Mouse (Mus musculus): ENCODE results near the gene Cyb561d2. TPM values are rescaled to one million over a fixed set of nuclear protein-coding genes. Genes with fewer than 3 reads are reported as not detected.
A peak's percentile ranks its signal among the peaks of the same experiment; 100 is the strongest.

Cyb561d2 gene
- polyA plus RNA-seq, 1 experiment from 2014 or later = 22.9 TPM

GRCm38 (mm10) chr9:107570845-107571244 lies 28.9 kb upstream of the Cyb561d2 start:
- DNase-seq = no peak
- no peak for TF ChIP-seq CTCF (IDR thresholded peaks at IDR 0.05; ENCODE audit: low read depth)
- Histone ChIP-seq H3K9ac (peak overlapping the region; percentile 89), H3K4me2 (peak overlapping the region; percentile 65), H3K36me3 (ENCODE audit: insufficient read depth) (peaks cover 43% of the 10 kb centered on the region), H3K9me3 (ENCODE audit: low read depth, low read length) (no peaks in the 10 kb centered on the region), H3K4me1 (ENCODE audit: insufficient read depth) (peaks cover 23% of the 10 kb centered on the region), H3K27ac (ENCODE audit: low read depth) (peak overlapping the region; percentile 92), H3K4me3 (ENCODE audit: low read depth, low read length) (peak overlapping the region; percentile 84), H3K27me3 (ENCODE audit: insufficient read depth, low read length) (no peaks in the 10 kb centered on the region)
- WGBS = 84% methylated on average over 21 of the region's 21 CpGs
- ATAC-seq (ENCODE audit: insufficient read depth) = no peak

GRCm38 (mm10) chr9:107570016-107570415 lies 28.0 kb upstream of the Cyb561d2 start:
- Histone ChIP-seq H3K9ac (peak overlapping the region; percentile 89), H3K27ac (ENCODE audit: low read depth) (peak overlapping the region; percentile 92), H3K27me3 (ENCODE audit: insufficient read depth, low read length) (no peaks in the 10 kb centered on the region), H3K4me1 (ENCODE audit: insufficient read depth) (peaks cover 21% of the 10 kb centered on the region), H3K36me3 (ENCODE audit: insufficient read depth) (peaks cover 49% of the 10 kb centered on the region), H3K4me2 (peak overlapping the region; percentile 65), H3K4me3 (ENCODE audit: low read depth, low read length) (peak overlapping the region; percentile 84), H3K9me3 (ENCODE audit: low read depth, low read length) (no peaks in the 10 kb centered on the region)
- 24% methylated on average over 13 of the region's 13 CpGs for WGBS
- ATAC-seq (ENCODE audit: insufficient read depth) = no peak
- no peak for DNase-seq
- peak; percentile 12; the same call in 1 of the 2 replicates for TF ChIP-seq CTCF (IDR thresholded peaks at IDR 0.05; ENCODE audit: low read depth)

GRCm38 (mm10) chr9:107569270-107569669 lies 27.3 kb upstream of the Cyb561d2 start:
- peak; percentile 18 for ATAC-seq (ENCODE audit: insufficient read depth)
- Histone ChIP-seq H3K9ac (peak overlapping the region; percentile 89), H3K9me3 (ENCODE audit: low read depth, low read length) (no peaks in the 10 kb centered on the region), H3K4me1 (ENCODE audit: insufficient read depth) (peaks cover 21% of the 10 kb centered on the region), H3K27ac (ENCODE audit: low read depth) (peak overlapping the region; percentile 92), H3K27me3 (ENCODE audit: insufficient read depth, low read length) (no peaks in the 10 kb centered on the region), H3K36me3 (ENCODE audit: insufficient read depth) (peaks cover 52% of the 10 kb centered on the region), H3K4me3 (ENCODE audit: low read depth, low read length) (peak overlapping the region; percentile 84), H3K4me2 (peak overlapping the region; percentile 65)
- WGBS = under 1% methylated on average over 23 of the region's 23 CpGs
- TF ChIP-seq CTCF (IDR thresholded peaks at IDR 0.05; ENCODE audit: low read depth) = no peak
- DNase-seq = peak; percentile 55

- under 1% methylated on average over 41 of the region's 41 CpGs for WGBS
- Histone ChIP-seq H3K36me3 (ENCODE audit: insufficient read depth) (peaks cover 50% of the 10 kb centered on the region), H3K4me2 (peak overlapping the region; percentile 65), H3K4me3 (ENCODE audit: low read depth, low read length) (peak overlapping the region; percentile 84), H3K4me1 (ENCODE audit: insufficient read depth) (peaks cover 27% of the 10 kb centered on the region), H3K27ac (ENCODE audit: low read depth) (peak overlapping the region; percentile 92), H3K9ac (peak overlapping the region; percentile 89), H3K9me3 (ENCODE audit: low read depth, low read length) (no peaks in the 10 kb centered on the region), H3K27me3 (ENCODE audit: insufficient read depth, low read length) (no peaks in the 10 kb centered on the region)
- peak; percentile 82 for ATAC-seq (ENCODE audit: insufficient read depth)
- peak; percentile 94 for DNase-seq
- no peak for TF ChIP-seq CTCF (IDR thresholded peaks at IDR 0.05; ENCODE audit: low read depth)
Observed at GRCm38 (mm10) chr9:107568331-107569261, 26.6 kb upstream of the Cyb561d2 start.

GRCm38 (mm10) chr9:107567702-107568319 lies 25.8 kb upstream of the Cyb561d2 start, which contains the start of gene Hyal2:
Hyal2 (plus strand) TSS chr9:107567945.
- no peaks in the 10 kb centered on the region for H3K27me3 ChIP-seq (ENCODE audit: insufficient read depth, low read length)
- DNase-seq (no peak), ATAC-seq (ENCODE audit: insufficient read depth) (no peak; the same call in 1 of the 2 replicates)
- no peaks in the 10 kb centered on the region for H3K9me3 ChIP-seq (ENCODE audit: low read depth, low read length)
- H3K27ac ChIP-seq (ENCODE audit: low read depth) = peak within 1 kb of the TSS; percentile 92
- TF ChIP-seq CTCF (IDR thresholded peaks at IDR 0.05; ENCODE audit: low read depth) = no peak
- peak within 1 kb of the TSS; percentile 89 for H3K9ac ChIP-seq
- WGBS = 7% methylated on average over 18 of the region's 18 CpGs
- peaks cover 42% of the 10 kb centered on the region for H3K36me3 ChIP-seq (ENCODE audit: insufficient read depth)
- H3K4me2 ChIP-seq = peak within 1 kb of the TSS; percentile 65
- H3K4me1 ChIP-seq (ENCODE audit: insufficient read depth) = peaks cover 28% of the 10 kb centered on the region
- H3K4me3 ChIP-seq (ENCODE audit: low read depth, low read length) = peak within 1 kb of the TSS; percentile 84

- WGBS = 57% methylated on average over 3 of the region's 3 CpGs
- TF ChIP-seq CTCF (IDR thresholded peaks at IDR 0.05; ENCODE audit: low read depth) = no peak; the same call in 1 of the 2 replicates
- ATAC-seq (ENCODE audit: insufficient read depth) = no peak
- H3K9ac ChIP-seq = no peak overlapping the region
- DNase-seq = peak; percentile 67
- no peaks in the 10 kb centered on the region for H3K9me3 ChIP-seq (ENCODE audit: low read depth, low read length)
- peak overlapping the region; percentile 92 for H3K27ac ChIP-seq (ENCODE audit: low read depth)
- peak overlapping the region; percentile 65 for H3K4me2 ChIP-seq
- H3K27me3 ChIP-seq (ENCODE audit: insufficient read depth, low read length) = no peaks in the 10 kb centered on the region
- H3K36me3 ChIP-seq (ENCODE audit: insufficient read depth) = peaks cover 41% of the 10 kb centered on the region
- peaks cover 28% of the 10 kb centered on the region for H3K4me1 ChIP-seq (ENCODE audit: insufficient read depth)
- H3K4me3 ChIP-seq (ENCODE audit: low read depth, low read length) = peak overlapping the region; percentile 13; the same call in 1 of the 2 replicates
Observed at GRCm38 (mm10) chr9:107566855-107567254, 24.9 kb upstream of the Cyb561d2 start.
